Mouse (Mus musculus): ENCODE results near the gene Sox13.

Sox13 gene

DNA sequence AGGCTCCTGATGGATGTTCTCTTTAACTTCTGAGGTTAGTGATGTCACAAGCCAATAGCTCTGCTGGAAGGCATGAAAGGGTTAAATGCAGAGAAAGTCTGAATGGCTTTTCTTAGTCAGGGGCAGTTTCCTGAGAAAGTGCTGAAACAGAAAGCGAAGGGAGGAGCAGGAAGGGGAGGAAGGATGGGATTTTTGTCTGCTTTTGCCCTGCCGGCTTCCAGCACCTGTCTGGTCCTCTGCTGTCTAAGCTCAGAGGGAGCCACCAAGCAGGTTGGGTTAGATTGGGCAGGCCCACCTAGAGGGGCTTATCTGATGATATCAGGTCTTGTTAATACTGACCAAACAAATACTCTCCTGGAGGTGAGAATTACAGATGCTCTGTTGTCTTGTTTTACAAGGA, 8.4 kb upstream of the Sox13 start:
- DNase-seq (ENCODE audit: extremely low read depth, insufficient read length, low spot score): no peak

DNA sequence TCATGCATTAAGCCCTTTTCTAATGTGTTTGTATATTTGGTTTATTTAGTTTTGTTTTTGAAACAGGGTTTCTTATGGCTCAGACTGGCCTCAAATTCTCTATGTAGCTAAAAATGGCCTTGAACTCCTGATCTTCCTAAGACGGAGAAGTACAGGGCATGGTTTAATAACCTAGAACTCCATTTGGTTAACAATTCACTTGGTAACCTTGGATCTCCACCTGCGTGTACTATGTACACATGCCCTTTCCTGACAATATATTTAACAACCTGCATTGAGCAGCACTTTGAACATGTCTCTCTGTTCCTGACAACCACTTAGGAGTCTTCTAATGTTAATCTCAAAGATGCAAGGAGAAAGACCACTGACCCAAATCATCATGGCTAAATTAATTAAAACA, 7.0 kb upstream of the Sox13 start:
- no peak for DNase-seq (ENCODE audit: extremely low read depth, insufficient read length, low spot score)

DNA sequence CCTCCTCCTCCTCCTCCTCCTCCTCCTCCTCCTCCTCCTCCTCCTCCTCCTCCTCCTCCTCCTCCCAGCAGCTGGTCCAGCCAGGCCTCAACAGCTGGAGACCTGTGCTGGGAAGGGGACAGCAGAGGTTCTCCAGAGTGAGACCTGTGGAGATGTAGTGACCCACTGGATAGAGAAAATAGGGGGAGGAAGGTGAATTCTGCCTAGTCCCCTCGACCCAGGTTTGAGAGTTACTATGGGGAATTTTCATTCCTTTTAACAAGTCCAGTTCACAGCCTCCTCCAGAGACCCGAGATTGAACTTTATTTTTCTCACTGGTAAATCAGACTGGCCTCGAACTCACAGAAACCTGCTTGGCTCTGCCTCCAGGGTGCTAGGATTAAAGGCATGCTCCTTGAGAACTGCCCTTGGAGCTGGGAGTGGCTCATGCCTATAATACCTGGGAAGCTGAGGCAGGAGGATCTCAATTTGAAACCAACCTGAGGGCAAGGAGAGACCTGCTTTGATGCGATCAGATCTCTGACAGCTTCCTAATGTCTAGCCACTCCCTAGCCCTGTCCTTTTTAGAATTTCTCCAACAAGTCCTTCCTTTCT, 467 bp upstream of the Sox13 start:
- no peak for DNase-seq (ENCODE audit: extremely low read depth, insufficient read length, low spot score)

DNA sequence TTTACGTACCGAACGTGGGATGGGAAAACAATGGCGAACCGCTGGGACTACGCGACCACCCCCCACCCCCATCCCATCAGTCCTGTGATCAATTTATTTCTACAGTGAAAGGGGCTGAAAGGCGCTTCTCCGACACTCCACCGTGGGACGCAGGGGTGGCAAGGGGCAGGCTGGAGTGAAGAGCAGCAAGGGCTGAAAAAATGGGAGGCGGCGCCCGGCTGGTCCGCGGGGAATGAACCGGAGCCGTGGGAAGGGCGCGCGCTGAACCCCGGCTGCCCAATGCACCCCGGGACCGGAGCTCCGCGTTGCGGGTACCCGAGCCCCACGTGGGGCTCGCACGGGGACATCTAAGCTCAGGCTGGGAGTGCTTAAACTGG, 1.0 kb downstream of the Sox13 start:
- DNase-seq (ENCODE audit: extremely low read depth, insufficient read length, low spot score): no peak

DNA sequence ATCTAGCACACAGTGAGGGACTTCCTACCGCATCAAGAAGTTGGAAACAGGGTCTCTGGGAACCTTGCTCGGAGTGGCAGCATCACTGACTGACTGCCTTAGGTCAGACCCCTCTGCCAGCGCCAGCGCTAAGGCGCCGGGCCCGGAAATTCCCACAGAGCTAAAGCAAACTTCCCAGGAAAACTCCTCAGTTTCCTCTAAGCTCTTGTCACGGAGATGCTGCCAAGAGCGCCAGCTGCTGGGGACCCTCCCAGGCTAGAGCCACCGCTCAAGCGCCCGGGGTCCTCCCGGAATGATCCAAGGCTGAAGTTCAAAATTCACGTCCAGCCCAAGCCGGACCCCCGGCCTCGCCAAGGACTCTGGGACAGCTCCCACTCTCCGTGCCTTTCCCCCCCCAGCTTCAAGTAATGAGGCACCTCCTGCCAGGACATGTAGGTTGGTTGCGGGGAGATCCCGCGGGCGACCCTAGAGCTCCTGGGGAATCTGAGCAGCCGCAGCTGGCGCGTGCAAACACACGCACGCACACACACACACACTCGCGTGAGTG, 1.5 kb downstream of the Sox13 start:
- DNase-seq (ENCODE audit: extremely low read depth, insufficient read length, low spot score): no peak

DNA sequence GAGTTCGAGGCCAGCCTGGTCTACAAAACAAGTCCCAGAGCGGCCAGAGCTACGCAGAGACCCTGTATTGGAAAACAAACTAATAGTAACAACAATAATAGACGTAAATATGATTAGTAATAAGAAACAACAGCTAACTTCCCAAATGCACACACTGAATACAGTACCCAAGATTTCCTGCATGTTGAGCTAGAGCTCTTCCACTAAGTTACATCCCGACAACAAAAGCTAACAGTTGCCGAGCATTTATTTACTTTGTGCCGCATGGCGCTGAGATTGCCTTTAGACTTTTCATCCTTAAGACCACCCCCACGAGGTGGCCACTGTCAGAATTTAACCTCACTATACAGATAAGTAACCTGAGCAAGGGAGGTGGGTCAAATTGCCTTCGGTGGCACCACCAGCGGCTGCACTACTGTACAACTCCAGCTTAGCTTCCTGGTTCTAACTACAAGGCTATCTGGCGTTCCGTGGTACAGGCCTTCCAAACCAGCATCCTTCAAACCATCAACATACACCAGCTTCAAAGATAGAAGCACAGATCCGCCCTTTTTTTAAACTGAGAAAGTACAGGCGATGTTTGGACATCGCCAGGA, 2.1 kb downstream of the Sox13 start:
- no peak for DNase-seq (ENCODE audit: extremely low read depth, insufficient read length, low spot score)

DNA sequence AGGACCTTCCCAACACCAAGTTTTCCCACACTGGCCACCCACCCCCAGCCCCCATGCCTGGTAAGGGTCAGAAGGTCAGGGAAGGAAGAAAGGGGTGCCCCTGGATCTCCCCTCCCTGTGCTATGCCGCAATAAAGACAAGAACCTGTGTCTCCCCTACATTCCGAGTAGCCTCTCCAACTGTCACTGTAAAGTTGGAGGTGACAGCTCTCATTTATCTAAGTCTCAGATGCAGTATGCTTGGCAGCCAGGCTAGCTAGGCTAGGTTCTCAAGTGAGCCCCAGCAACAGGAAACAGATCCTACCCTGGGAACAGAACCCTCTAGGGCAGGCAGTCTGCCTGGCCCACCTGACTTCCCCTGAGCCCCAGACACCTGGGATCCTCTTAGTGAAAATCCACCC, 3.1 kb downstream of the Sox13 start:
- no peak for DNase-seq (ENCODE audit: extremely low read depth, insufficient read length, low spot score)

DNA sequence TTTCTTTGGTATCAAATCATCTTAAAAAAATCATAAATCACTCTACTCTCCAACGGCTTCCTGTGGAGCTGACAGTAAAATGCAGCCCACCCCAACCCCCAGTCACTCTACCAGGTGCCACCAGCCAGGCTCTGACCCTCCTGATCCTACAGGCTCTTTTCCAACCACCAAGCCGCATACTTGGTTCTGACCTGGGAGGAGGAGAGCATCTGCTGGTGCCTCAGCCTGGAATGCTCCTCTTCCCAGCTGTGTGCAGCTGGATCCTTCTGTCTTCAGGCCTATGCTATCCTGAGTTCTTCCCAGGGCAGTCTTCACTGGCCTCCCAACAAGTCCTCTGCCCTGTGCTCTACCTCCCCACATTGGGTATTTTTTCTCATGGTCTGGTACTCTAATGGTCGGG, 3.7 kb downstream of the Sox13 start:
- DNase-seq (ENCODE audit: extremely low read depth, insufficient read length, low spot score): no peak

DNA sequence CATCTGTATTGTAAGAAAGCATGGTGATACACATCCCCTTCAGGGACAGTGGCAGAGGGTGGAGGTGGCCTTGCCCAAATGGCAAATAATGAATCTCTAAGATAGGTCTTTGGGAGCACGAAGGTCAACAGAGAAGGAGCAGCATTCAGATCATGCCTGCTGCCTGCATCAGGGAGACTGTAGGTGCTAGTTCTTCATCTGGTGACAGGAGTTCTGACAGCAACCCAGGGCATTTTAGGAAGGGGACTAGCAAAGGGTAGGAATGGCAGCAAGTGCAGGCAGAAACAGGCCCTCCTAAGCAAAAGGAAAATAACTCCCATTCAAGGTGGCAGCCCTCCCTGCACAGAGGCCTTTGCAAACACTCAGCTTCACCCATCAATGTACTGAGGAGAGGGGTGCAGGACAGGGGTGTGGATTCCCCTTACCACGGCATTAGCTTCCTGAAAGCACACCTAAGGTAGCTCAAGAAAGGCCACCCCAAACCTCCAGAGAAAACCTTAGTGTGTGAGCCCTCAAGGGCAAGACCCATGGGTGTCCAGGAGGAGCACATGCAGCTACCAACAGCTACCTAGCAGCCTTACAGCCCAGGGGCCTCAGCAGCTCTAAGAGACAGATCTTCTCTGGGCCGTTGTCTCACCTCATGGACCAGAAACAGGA, 4.9 kb downstream of the Sox13 start:
- DNase-seq (ENCODE audit: extremely low read depth, insufficient read length, low spot score): no peak

DNA sequence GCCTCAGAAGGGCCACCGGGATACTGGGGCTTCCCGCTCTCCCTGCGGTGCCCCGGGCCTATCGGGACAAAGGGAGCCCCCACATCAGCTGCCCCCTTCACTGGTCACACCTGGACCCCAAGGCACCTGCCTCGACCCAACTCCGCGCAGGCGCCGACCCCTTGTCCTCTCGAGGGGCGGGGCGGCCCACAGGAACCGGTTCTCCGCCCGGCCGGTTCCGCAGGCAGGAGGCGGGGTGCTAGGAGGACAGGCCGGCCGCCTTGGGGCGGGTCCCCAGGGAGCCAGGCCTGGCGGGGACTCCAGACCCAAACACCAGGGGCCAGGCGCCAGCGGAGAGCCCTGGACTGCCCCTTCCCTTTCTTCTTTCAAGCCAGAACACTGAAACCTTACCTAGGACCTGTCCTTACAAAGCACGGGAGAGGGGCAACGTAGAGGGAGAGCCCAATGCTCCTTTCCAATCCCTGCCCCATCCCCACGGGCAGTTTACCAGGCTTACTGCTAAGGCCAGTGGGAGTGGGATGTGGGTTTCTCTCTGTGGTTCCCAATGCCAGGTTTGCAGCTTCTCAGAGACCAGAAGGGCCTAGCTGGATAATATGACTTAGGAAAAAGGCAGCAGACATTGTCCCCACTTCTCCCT, 5.9 kb downstream of the Sox13 start:
- no peak for DNase-seq (ENCODE audit: extremely low read depth, insufficient read length, low spot score)

DNA sequence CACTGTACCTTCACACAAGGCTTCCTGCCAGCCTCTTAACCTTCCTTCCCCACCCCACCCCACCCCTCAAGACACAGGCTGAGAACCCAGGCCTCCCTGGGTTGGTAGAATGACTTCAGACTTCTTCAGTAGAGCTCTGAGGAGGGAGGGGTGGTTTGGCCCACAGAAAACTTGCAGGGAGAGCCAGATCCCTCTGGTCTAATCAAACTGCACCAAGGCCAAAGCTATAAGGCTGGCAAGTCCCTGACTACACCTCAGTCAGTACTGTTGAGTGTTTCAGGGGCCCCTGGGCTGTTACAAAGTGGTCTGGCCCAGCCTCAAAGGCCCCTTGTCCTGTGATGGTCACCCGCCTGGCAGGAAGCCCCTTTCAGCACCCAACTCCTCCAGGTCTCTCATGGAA, 6.6 kb downstream of the Sox13 start:
- DNase-seq (ENCODE audit: extremely low read depth, insufficient read length, low spot score): no peak

DNA sequence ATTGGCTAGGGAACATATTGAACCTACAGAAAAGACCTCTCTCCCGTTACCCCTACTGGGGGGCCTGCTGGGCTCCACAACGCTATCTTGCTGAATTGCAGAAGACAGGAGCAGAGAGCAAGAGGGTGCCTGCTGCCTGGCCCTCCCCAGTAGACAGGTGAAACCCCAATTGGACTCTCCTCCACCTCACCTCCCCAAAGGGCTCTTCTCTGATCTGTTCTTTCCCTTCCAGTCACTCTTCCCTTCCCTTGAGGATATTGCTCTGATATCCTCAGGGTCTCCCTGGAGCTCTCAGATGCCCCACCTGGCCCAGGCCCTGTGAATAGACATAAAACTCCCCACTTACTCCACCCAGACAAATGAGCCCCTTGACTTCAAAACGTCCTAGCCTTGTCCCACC, 7.1 kb downstream of the Sox13 start:
- DNase-seq (ENCODE audit: extremely low read depth, insufficient read length, low spot score): no peak

DNA sequence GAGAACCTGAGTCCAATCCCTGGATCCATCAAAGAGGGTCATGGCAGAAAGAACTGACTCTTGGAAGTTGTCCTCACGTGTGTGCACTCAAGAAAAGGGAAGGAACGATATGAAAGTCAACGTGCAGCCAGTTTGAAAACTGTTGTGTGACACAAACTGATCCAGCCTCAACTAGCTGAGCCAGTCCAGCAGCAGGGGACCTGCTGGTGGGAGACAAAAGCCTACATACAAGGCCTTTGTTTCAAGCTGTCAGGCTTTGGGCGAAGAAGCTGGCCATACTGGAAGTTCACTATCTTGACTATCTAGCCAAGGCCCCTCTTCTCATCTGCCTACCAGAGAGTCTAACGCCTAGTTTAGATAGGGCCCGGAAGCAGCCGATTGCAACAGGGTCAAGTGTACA, 7.7 kb downstream of the Sox13 start:
- DNase-seq (ENCODE audit: extremely low read depth, insufficient read length, low spot score): no peak

DNA sequence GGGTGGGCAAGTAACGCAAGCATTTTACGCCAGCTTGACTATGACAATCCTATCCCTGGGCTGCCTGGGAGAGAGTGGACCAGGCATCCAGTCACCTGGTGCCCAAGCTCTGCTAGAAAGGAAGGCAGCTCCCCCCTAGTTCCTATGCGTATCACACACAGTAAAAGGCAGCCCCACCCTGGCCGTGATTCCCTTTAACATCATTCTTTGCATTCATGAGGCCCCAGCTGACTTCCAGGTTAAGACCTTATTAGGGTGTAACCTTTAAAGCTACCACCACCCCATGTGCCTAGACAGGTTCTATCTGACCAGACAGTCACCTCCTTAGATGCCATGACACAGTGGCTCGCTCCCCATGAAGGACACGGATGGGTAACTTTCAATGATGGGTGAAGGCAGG, 8.7 kb downstream of the Sox13 start:
- no peak for DNase-seq (ENCODE audit: extremely low read depth, insufficient read length, low spot score)

DNA sequence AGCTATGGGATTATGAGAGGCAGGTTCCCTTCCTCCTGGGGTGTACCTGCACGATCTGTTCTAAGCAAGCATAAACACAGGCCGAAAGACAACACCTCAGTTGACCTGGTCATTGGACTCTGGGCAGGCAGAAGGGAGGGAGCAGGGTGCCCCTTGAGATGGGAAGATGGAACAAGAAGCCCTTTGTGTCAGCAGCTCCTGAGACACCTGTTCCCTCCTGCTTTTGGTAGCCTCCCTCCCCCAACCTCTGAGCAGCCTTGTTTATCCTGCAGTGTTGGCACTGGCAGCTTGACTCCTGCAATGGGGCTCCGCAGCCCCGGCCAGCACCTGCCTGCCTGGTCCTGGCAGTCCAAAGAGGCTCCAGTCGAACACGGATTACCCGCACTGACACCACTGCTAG, 9.1 kb downstream of the Sox13 start:
- no peak for DNase-seq (ENCODE audit: extremely low read depth, insufficient read length, low spot score)

DNA sequence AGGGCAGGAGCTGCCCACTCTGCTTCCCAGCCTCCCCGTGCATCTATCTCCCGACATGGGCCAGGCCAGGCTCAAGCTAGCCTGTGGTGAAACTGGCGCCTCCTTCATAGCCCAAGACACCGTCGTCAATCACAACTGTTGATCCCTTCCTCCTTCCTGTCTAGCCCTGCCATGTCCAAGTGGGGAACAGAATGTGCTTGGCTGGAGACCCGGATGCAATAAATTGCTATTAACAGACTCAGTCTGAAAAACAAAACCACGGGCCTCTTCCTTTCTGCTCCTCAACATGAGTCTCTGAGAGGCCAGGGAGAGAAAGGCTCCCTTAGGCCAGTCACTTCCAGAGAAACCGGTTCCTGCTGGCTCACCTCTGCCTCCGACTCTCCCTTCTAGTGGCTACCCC, 11.2 kb downstream of the Sox13 start:
- no peak for DNase-seq (ENCODE audit: extremely low read depth, insufficient read length, low spot score)

DNA sequence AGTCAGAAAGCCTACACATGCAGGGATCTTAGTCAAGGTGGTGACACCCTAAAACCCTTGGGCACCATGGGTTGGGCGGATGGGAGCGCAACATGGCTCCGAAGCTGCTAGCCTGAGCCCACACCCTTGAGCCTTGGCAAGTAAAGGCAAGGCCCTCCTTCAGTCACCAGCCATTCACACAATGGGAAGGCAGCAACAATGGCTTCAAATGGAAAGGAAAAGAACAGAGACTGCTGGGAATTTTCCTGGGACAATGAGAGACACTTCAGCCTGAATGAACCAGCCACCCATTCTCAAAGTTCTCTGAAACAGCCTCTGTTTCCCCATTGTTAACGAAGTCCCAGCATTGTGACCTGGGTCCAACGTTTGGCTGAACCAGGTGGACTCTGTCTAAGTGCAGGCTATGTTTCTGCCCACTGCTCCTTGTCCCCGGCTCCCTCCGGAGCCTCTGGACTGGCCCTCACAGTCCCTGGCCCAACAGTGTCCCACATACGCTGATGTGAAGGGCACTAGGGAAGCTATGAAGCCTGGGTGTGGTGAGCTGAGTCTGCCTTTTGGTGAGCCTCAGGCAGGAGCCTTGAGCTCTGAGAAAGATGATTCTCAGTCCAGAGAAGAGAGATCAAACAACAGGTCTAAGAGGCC, 12.6 kb downstream of the Sox13 start:
- DNase-seq (ENCODE audit: extremely low read depth, insufficient read length, low spot score): no peak

DNA sequence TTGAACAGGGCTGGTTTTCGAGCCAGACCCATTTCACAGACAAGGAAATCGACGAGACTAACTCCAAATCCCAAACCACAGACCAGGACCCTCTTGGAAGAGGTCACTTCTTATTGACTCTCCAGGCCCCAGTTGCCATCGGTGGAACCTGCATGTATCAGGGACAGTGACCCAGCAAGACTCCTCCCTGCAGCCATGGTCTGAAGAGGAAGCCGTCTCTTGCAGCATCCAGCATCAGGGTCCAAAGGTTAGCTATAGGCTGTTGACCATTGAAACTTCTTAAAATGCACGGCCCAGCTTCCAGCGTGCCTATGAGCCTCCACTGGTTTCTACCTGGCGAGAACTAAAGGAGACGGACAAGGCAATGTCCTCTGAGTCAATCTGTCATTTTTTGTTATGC, 14.4 kb downstream of the Sox13 start:
- DNase-seq (ENCODE audit: extremely low read depth, insufficient read length, low spot score): no peak

DNA sequence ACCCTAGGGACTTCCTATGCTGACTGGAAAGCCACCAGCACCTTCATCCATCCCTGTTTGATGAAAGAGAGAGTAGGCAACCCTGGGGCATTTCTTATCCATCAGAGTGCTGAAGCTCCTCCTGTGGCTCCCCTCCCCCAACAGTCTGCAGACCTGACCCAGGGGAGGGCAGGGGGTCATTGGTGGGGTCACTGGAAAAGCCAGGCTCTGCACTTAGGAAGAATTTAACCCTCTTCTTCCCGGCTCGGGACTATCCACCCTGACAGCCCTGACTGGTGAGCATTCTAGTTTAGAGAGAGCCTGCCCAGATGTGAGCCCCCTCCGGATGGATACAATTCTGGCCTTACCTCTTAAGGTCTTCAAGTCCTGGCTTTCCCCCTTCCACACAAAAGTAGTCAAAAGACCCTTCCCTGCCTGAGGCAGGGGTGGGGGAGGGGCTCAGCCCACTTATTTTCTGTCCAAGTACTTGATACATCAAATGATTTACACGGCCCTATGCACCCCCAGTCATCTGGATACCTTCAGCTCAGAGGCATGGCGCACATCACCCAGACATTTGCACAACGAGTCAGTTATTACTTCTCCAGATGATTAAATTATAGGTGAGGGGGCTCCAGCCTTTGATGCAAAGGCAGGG, 15.2 kb downstream of the Sox13 start:
- DNase-seq (ENCODE audit: extremely low read depth, insufficient read length, low spot score): no peak

DNA sequence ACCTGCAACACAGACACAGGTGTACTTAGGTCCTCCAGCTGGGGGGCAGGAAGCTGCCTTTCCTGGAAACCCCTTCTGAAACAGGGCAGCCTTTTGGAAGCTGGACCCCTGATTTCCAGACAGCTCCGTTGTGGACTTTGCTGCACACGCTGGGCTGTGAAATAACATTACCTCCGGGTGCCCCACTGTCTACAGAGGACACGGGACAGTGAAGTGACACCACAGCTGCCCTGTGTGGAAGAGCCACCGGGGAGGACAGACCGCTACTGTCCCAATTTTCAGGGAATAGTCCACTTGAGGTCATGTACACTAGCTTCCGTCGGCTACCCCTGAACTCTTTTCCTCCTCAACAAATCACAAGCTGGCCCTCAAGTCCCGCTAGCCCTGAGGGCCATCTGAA, 15.9 kb downstream of the Sox13 start:
- no peak for DNase-seq (ENCODE audit: extremely low read depth, insufficient read length, low spot score)

DNA sequence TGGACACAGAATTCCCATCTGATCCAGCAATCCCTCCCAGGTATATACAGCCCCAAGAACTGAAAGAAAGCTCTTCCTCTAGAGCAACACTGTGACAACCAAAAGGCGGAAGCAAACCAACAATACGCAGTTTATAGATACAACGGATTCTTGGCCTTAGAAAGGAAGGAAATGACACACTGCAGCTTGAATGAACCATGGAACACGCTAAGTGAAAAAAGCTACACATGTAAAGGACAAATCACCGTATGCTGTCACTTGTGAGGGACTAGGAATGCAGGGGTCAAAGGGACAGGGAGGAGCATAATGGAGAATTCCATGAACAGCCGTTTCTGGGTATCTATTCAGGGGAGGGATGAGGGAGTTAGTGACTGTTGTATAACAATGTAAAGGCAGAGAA, 16.7 kb downstream of the Sox13 start:
- DNase-seq (ENCODE audit: extremely low read depth, insufficient read length, low spot score): no peak
